Mouse (Mus musculus) adrenal gland, adult (tissue): ENCODE measurements around the gene Flt1.

ENCODE experiments used
- DNase-seq, 2 experiments: peaks; one replicate each; pipeline ENCODE4 v3.0.0; 2022 to 2023; ENCODE audit warnings: low spot score in 1 of 2; ENCODE audit not compliant: inconsistent age in 2 of 2

Flt1 gene

GRCm38 (mm10) chr5:147668637-147669344 is 57.0 kb downstream of the Flt1 start:
- DNase-seq, result no peak

DNA sequence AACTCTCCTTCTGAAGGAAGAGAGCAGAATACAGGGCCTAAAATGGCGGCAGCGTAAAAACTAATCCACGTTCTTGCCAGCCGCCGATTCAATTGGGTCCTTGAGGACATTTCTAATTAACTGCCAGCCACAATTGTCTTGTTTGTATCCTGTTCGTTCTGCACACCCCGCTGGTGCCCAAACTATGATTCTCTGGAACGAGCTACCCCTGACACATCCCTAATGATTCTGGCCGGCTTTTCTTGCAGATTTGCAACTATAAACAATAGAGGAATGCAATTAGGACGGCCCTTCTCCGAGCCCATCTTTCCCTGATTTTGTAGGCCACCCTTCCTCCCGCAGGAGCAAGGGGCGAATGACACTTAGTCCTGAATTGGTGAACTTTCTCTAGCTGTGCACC is 59.9 kb downstream of the Flt1 start:
- no peak for DNase-seq

DNA sequence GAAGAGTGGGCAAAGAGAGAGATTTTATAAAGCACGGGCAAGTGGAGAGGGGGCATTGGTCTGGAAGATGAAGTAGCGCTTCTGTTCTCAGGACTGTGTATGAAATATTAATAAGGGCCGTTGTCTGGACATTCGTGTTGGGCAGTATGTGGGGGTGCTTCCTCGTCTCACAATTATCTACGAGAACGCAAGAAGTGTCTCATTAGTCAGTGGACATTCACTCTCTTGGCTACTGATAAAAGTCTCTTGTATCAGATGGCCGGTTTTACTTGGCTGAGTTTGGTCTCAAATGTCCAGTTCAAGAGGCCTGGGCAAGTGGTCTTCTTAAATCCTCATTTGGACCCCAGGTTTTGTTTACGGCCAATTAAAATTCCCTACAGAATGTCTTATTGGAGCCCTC is 60.4 kb downstream of the Flt1 start:
- no peak for DNase-seq

DNA sequence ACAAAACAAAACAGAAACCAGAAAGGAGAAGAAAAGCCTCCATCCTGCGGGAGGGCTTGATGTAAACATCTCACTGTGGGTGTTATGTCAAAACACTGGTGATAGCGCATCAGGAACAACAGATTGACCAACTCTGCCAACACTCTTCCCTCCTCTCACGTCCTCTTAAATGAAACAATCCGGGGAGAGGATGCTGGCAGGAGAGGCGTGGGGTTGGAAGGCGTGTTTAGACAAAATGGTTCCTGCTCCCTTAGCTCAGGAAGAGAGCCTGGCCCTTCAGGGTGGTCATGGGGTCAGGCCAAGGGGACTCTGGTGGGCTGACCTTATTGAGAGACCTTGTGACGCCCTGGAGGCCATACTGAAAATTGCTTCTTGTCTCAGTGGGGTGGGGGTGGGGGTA is 65.9 kb downstream of the Flt1 start:
- DNase-seq, result no peak

DNA sequence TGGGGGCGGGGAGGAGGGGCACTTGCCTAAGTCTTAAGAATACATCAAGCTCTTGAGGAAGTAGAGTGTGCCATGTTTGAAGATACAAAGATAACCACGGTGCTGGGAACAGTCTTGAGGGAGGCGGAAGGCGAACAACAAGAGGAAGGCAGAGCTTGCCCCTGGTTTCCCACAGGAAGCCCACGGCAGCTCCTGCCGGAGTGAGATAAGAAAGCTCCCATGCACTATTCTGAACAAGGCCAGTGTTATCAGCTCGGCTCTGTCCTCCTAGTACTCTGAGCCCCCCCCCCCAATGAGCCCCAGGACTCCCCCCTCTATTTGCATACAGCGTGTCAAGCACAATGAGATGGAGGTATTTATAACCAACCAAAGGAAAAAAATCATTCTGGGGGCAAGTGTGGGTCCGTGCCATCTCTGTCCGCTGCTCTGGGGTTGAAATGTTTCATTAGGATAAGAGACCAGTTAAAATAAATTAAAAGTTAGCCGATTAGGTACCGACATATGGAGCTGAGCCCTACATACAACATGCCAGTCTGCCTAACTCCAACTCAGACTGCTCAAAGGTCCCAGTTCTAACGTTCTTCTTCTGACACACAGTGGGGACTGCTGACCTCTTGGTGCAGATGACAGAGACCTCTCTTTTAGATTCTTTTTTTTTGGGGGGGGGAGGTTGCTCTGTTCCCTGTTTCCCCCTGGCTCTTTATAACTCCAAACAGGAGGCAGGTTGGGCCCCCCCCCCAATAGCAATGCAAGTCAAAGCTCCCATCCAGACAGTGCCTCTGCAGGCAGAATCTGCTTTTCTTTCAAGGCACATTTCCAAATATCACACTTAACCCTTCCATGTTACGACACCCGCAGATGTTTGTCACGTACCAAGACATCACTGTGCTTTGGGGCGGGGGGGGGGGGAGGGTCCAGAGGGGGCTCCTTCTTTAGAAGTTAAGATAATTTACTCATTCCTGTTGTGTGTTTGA is 67.6 kb downstream of the Flt1 start:
- peak; percentile 62 to 67 for DNase-seq

- DNase-seq, result no peak
Measured at GRCm38 (mm10) chr5:147655761-147656160, 70.0 kb downstream of the Flt1 start.

DNA sequence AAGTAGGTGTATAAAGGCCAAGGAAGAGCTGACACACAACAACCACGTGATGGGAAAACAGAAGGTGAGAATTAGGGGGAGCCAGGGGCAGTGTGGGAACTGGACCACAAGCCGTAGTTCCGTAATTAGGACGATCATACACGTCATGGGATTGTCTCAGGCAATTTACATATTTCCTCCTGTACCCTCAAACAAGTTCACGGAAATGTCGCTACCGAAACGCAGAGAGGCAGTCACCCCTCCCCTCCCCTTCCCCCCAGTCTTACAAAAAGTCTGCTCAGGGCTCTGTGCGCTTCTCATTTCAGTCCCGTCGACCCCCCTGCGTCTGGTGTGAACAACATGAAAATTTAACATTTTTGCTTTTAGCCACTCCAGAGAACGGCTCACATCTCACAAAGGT is 74.6 kb downstream of the Flt1 start:
- no peak for DNase-seq

GRCm38 (mm10) chr5:147646351-147646929 is 79.4 kb downstream of the Flt1 start:
- no peak for DNase-seq

DNA sequence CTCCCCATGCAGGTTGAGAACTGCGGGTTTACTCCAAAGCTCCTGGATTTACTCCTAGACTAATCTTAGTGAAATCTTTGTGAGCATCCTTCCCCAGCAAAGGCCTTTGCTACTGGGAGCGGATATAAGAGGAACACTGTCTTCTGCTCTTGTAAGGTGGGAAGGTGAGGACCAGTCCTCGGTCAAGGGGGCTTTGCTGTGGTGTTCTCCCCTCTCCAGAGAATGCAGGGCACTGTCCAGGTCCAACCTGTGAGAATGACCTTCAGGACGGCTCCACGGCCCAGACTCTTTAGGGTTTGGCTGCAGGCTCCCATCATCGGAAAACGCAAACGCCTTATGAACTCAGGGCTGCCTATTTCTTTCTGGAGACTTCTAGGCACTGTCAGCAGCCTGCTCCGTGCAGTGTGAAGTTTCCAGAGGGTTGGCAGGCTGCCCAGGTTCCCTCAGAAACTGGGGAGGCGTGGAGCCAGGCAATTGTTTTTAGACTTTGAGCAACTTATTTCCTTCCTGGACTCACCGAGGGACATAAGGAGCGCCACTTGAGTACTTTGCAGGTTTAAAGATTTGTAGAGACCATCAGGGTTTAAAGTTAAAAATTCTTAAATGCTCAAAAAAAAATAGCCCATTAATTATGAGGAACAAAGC is 80.7 kb downstream of the Flt1 start:
- DNase-seq, result peak; percentile 66 to 86

- peak; percentile 21 to 40 for DNase-seq
Measured at GRCm38 (mm10) chr5:147641452-147641851, 84.4 kb downstream of the Flt1 start.

DNA sequence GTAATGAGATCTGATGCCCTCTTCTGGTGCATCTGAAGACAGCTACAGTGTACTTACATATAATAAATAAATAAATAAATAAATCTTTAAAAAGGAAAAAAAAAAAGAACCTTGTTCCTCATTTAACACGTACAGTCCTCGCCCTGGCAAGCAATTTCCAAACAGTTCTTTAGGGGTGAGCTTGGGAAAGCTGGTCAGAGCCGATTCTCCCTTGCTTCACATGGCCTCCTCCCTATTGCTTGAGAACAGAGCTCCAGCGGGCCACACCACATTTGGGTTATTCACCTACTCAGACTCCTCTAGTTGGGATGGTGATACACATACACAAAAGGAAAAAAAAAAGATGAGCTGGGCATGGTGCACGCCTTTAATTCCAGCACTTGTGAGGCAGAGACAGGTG is 85.9 kb downstream of the Flt1 start:
- DNase-seq, result no peak

DNA sequence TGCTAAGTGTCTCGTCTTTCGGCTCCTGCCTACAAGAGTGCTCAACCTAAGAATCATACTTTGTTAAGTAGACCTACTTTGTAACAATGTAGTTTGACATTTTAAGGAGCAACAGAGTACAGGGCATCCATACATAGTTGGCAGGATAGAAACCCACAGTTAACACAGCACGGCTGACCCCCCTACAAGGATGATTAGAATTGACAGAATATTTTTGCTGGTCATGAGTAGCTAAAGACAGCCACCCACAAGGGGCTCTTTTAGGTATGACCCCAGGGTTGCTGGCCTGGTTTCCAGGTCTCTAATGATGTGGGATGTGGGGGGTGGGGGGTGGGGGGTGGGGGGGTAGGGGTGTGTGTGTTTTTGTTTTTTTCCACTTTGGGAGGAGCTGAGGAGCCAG is 89.1 kb downstream of the Flt1 start:
- no peak for DNase-seq

- DNase-seq, result no peak
Measured at GRCm38 (mm10) chr5:147635883-147636282, 89.9 kb downstream of the Flt1 start.

GRCm38 (mm10) chr5:147634016-147634415 is 91.8 kb downstream of the Flt1 start:
- DNase-seq, result no peak

GRCm38 (mm10) chr5:147632716-147633115 is 93.1 kb downstream of the Flt1 start:
- no peak for DNase-seq

- DNase-seq, result peak; percentile 37 to 66
Measured at GRCm38 (mm10) chr5:147630426-147631290, 95.2 kb downstream of the Flt1 start.

DNA sequence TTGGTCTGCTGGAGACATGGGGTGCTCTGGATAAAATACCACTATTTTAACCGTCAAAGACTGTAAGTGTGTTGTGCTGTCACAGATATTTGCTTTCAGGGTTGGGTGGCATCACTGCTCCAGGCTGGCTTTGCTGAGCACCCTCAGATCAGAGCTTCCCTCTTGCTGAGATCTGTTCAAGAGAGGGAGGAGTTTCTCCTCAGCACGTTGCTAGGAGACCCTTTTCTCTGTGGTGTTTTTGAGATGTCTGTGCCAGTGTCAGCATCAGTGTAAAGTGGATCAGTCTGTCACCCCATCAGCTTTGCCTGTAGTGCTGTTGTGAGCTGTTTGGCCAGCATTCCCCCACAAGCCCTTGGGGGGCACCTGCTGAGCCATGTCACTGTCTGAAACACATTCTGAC is 98.9 kb downstream of the Flt1 start:
- no peak for DNase-seq

DNA sequence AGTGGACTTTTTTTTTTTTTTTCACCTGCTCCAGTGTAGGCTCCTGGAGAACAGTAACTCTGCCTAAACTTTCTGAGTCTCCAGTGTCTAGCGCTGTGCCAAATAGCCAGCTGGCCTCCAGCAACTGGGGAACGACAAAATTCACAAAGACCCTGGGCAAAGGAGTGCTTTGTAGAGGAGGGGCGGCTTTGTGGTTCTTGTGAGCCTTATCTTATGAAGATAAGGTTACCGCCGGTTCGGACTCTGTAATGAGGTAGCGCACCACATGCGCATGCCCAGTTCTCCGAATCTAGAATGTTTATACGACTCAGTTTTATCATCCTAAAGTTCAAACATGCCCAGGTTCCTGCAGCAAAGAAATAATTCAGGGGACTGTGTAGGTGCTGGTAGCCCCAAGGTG is 102.1 kb downstream of the Flt1 start:
- DNase-seq, result no peak

DNA sequence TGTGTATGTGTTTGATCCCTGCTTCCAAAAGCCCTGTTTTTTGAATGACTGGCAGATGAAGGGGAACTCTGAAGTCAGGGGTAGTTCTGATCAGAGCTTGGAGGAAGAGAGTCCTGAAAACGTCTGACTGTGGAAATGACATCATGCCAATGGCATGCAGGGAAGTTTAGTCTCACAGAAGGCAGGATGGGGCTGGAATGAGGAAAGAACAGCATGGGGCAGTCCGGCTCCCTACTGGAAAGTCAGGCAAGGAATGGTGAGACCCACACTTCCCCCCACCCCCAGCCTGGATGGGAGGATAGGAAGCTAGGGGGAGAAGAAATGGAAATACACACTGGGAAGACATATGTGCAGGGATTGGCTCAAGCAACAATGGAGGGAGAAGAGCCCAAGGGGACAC is 105.6 kb downstream of the Flt1 start:
- peak in 1 of 2 experiments; percentile 30 for DNase-seq

DNA sequence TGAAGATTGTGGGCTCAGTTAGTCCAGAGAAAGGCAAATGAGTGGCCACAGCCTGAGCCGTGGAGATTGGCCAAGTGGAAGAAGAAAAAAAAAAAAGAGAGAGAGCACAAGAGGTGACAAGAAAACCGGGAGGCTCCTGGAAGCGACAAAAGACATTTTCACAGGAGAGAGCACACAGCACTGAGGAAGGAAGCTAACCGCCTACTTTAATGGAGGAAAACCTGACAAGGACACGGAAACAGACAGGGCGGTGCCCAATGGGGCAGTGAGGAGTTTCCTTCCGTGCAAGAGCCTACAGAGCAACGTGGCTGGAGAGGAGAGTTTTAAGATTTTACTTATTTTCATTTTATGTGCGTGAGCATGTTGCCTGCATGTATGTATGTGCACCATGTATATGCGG is 107.6 kb downstream of the Flt1 start:
- DNase-seq, result peak; percentile 15 to 41
